In genomic region chr2:118779504-118780480, GRCm38 (mm10) we compare ENCODE assay signal across 8 mouse cellular contexts. TPM values are rescaled to one million over a fixed set of nuclear protein-coding genes. Genes with fewer than 3 reads are reported as not detected.
DNase-seq lines count a peak whose midpoint lies in the region; ATAC-seq lines count a peak whose summit lies in the region.

Disp2 (plus strand) TSS chr2:118779719.

- DNase-seq in ZHBTc4 (ENCODE audit: low read depth, low spot score) = peak; percentile 91
- DNase-seq in gastrocnemius, adult 8-10 months (ENCODE audit: low spot score in 2 of 2) = peak; percentile 85 to 89
- DNase-seq in hindlimb bud, embryonic 11.5 days (ENCODE audit: extremely low spot score, low read depth, low spot score) = peak; percentile 70
- DNase-seq in left cerebral cortex, postnatal 14 days (ENCODE audit: low spot score in 2 of 2) = peak; percentile 96 to 97
- peak; percentile 95 for DNase-seq in right cerebral cortex, postnatal 14 days
- peak; percentile 91 for DNase-seq in urinary bladder, postnatal 25 days (ENCODE audit: low spot score)

- intact Hi-C loops in left cerebral cortex, postnatal 14 days (cut with DNase I) = loop anchor here (2.0 kb wide), 1 partner anchor 35 kb away; the partner anchor contains the start of gene Inafm2

- ATAC-seq in common myeloid progenitor, adult 5-6 weeks (replicated peaks; ENCODE audit: low read depth, poor library complexity, severe bottlenecking) = peak; percentile 91
- ATAC-seq in megakaryocyte-erythroid progenitor cell, adult 5-6 weeks (replicated peaks; ENCODE audit: low FRiP score, low TSS enrichment, poor library complexity, severe bottlenecking) = peak; percentile 88

RNA-seq across cellular contexts. Expression of gene Disp2, which starts in this region (rescaled TPM):
- not detected in 2 replicates for total RNA-seq in common myeloid progenitor, adult 5-6 weeks (2017)
- under 1 TPM in 2 of 4 experiments, not detected in 2; 0.10 to 0.11 TPM for total RNA-seq in gastrocnemius, adult 8-10 months (2022)
- 100 to 1,000 TPM; 196 to 205 TPM for total RNA-seq in left cerebral cortex, postnatal 14 days (2021)
- total RNA-seq in megakaryocyte-erythroid progenitor cell, adult 5-6 weeks (2014; fragmentation: Nextera tagmentation) = not detected in 2 replicates
- total RNA-seq in megakaryocyte-erythroid progenitor cell, adult 5-6 weeks (2017) = not detected in 2 replicates

Comparison
In these comparisons a context has a peak if more than half of its experiments do, and no peak if none do; other contexts are left out.
1. Peak in every context shown above with its lines: DNase-seq and ATAC-seq.
2. RNA of gene Disp2 (total RNA-seq): 196 to 205 TPM in left cerebral cortex, postnatal 14 days; 0.10 to 0.11 TPM in gastrocnemius, adult 8-10 months, not detected in common myeloid progenitor, adult 5-6 weeks and not detected in megakaryocyte-erythroid progenitor cell, adult 5-6 weeks; every median in the first group is over 100 times any median in the second.
3. Peak in ATAC-seq in common myeloid progenitor, adult 5-6 weeks; RNA of the gene not detected or under 1 TPM.
4. Peak in DNase-seq in gastrocnemius, adult 8-10 months; RNA of the gene not detected or under 1 TPM.
5. Peak in ATAC-seq in megakaryocyte-erythroid progenitor cell, adult 5-6 weeks; RNA of the gene not detected or under 1 TPM.